Mouse (Mus musculus) stomach, postnatal 0 days (tissue): ENCODE measurements around the gene Csk. TPM values are rescaled to one million over a fixed set of nuclear protein-coding genes. Genes with fewer than 3 reads are reported as not detected.

Source experiments
- ATAC-seq: fragments of 200-750 bp; cut with Nextera tagmentation; 2 replicates; pipeline ENCODE4 v1.8.0; 2017; ENCODE audit not compliant: low FRiP score, low TSS enrichment
- DNase-seq: peaks from one replicate; pipeline ENCODE4 v3.0.0-alpha.2; 2016; ENCODE audit warnings: low spot score
- H3K27ac ChIP-seq: fragments of 300-500 bp; sonication (generic); replicated peaks from 2 replicates; pipeline ENCODE4 v1.5.1; 2014; ENCODE audit warnings: mild to moderate bottlenecking, control low read depth
- H3K27me3 ChIP-seq: fragments of 300-500 bp; sonication (generic); 2 replicates; pipeline ENCODE4 v1.6.1; 2014; ENCODE audit warnings: low read length; ENCODE audit not compliant: control insufficient read depth, insufficient read depth
- H3K36me3 ChIP-seq: fragments of 300-500 bp; sonication (generic); 2 replicates; pipeline ENCODE4 v1.6.1; 2014; ENCODE audit warnings: low read length, mixed read lengths; ENCODE audit not compliant: control insufficient read depth, insufficient read depth
- H3K4me1 ChIP-seq: fragments of 300-500 bp; sonication (generic); replicated peaks from 2 replicates; pipeline ENCODE4 v1.6.1; 2014; ENCODE audit warnings: antibody characterized with exemption; ENCODE audit not compliant: control insufficient read depth, insufficient read depth
- H3K4me2 ChIP-seq: fragments of 300-500 bp; sonication (generic); replicated peaks from 2 replicates; pipeline ENCODE4 v1.6.1; 2014; ENCODE audit warnings: low read depth, mild to moderate bottlenecking, control low read depth, moderate library complexity
- H3K4me3 ChIP-seq: fragments of 300-500 bp; sonication (generic); 2 replicates; pipeline ENCODE4 v1.5.1; 2014; ENCODE audit warnings: low read depth, low read length, control low read depth
- H3K9ac ChIP-seq: fragments of 300-500 bp; sonication (generic); 2 replicates; pipeline ENCODE4 v1.6.1; 2014; ENCODE audit warnings: mild to moderate bottlenecking, low read length, control low read depth, mixed read lengths
- H3K9me3 ChIP-seq: fragments of 300-500 bp; sonication (generic); 2 replicates; pipeline ENCODE4 v1.6.1; 2016; ENCODE audit warnings: low read length; ENCODE audit not compliant: control insufficient read depth
- CTCF ChIP-seq: IDR thresholded peaks from 2 replicates; pipeline ENCODE4 v1.5.1; 2016; ENCODE audit warnings: antibody characterized with exemption, low read depth, mild to moderate bottlenecking, moderate library complexity
- EP300 ChIP-seq: optimal IDR thresholded peaks from 2 replicates; pipeline ENCODE3; 2016; ENCODE audit warnings: antibody characterized with exemption
- WGBS: fragments of 180-500 bp; shearing (Covaris S2); extraction: QIAGEN DNeasy Blood & Tissue Kit; methylation state at CpG from one replicate; pipeline ENCODE4 v1.1.7; 2014; 5-methylcytosine and 5-hydroxymethylcytosine counted together
- polyA plus RNA-seq: library from polyadenylated mRNA; unstranded; fragments of >200 nt; fragmentation: Nextera tagmentation; extraction: Ambion mirVana; gene quantifications from 2 replicates; pipeline ENCODE4 v1.2.1, GENCODE M21; 2015

Csk gene
- polyA plus RNA-seq, 1 experiment from 2014 or later = 20.7 TPM

DNA sequence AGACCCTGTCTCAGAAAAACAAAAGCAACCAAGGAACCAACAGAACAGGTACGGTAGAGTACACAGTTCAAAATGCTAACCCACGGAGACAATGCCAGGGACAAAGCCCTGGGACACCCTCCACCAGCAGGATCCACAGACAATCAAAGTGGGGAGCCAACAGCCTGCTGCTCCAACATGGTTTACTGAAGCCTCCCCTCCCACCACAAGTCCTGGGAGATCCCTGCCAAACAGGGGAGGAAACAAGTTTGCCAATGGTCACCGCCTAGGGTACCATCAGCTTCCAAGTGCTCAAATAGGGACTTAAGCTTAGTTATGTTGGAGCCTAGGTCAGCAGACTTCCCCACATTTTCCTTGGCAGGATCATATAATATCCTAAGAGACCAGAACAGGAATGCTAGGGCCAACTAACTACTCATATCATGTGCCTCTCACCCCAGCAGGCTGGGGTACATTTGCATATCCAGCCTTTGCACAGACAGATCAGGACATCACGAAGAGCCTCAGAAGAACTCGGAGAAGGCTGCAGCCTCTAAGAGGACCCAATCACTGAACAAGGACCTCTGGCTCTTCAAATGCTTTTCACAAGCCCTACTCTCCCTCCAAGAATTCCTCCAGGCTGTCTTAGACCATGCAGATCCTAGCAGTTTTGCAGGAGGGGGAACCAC lies 13.6 kb downstream of the Csk start:
- Histone ChIP-seq H3K27me3 (no peaks in the 10 kb centered on the region), H3K36me3 (no peaks in the 10 kb centered on the region; the same call in 1 of the 2 replicates), H3K9ac (peak overlapping the region; percentile 47), H3K4me2 (peak overlapping the region; percentile 51), H3K4me1 (peaks cover 39% of the 10 kb centered on the region), H3K27ac (peak overlapping the region; percentile 90), H3K9me3 (no peaks in the 10 kb centered on the region), H3K4me3 (peak overlapping the region; percentile 4; the same call in 1 of the 2 replicates)
- TF ChIP-seq CTCF (no peak), EP300 (no peak)
- WGBS = 30% methylated on average over 5 of the region's 5 CpGs
- DNase-seq (no peak), ATAC-seq (no peak)

DNA sequence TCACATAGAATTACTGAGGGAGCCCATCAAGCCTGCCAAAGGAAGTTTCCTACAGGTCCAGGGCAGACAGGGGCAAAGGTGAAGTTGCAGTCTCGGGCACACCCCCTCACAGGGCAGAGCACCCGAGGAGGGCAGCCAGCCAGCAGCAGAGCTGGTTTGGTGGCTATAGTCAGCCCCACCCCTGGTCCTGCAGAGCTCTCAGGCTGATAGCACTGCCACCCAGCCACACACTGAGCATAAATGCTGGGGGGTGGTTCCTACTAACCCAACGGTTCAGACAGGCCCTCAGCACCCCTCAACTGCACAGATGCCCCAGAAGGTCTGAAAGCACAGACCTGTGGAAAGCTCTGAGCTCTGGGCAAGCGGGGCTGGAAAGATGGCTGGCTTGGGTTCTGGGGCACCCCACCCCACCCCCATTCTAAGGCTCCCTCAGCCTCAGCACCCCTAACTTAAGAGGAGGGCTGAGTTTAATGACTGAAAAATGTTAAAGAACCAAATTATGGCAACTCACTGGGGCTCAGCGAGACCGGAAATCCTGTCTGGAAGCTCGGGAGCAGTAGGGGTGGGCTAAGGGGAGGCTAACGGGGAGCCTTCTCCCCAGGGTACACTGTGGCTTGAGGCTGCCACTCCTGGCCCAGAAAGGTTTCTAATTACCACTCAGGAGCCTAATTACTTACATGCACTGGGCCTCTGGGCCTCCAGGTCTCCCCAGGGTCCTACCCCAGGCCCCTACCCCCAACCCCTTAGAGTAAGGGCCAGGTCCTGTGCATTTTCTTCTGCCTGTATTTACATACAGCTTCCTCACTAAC lies 14.6 kb downstream of the Csk start:
- TF ChIP-seq EP300 (no peak), CTCF (no peak)
- WGBS = 19% methylated on average over 8 of the region's 8 CpGs
- ATAC-seq (peak; percentile 90), DNase-seq (peak; percentile 95)
- Histone ChIP-seq H3K27me3 (no peaks in the 10 kb centered on the region), H3K4me1 (peaks cover 36% of the 10 kb centered on the region), H3K9ac (peak overlapping the region; percentile 47), H3K27ac (peak overlapping the region; percentile 90), H3K9me3 (no peaks in the 10 kb centered on the region), H3K36me3 (no peaks in the 10 kb centered on the region; the same call in 1 of the 2 replicates), H3K4me3 (no peak overlapping the region), H3K4me2 (peak overlapping the region; percentile 39)

DNA sequence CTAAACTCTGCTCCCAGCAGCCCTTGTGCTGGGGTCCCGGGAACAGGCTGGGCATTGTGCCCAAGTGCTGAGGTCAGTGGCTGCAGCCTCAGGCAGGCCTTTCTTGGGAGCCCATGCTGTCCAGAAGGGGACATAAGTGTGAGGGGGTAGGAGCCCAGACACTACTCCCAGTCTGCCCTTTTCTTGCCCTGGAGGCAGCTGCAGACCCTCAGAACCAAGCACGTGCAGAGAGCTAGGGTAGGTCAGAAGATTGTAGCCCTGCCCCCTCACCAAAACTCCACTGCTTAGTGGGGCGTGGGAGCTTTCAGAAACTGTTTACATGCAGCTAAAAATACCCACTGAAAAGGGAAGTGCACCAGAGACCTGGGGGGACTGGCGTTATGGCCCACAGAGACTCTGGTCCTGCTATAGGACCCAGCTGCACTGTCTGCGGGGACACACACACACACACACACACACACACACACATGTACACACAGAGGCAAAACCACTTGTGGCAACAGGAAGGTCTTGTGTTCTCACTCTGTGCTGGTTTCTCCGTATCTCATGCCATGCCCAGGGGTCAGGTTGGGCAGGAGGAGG lies 15.6 kb downstream of the Csk start:
- H3K4me1 ChIP-seq = peaks cover 33% of the 10 kb centered on the region
- H3K27me3 ChIP-seq = no peaks in the 10 kb centered on the region
- H3K27ac ChIP-seq = peak overlapping the region; percentile 90
- peak overlapping the region; percentile 47 for H3K9ac ChIP-seq
- H3K36me3 ChIP-seq = no peaks in the 10 kb centered on the region; the same call in 1 of the 2 replicates
- 9% methylated on average over 6 of the region's 6 CpGs for WGBS
- TF ChIP-seq EP300 = no peak
- TF ChIP-seq CTCF = no peak
- H3K9me3 ChIP-seq = no peaks in the 10 kb centered on the region
- DNase-seq = peak; percentile 64
- H3K4me3 ChIP-seq = 0 out of 2 replicates have a peak overlapping the region, but pooled peaks have one; percentile 0
- H3K4me2 ChIP-seq = peak overlapping the region; percentile 39
- peak; percentile 27 for ATAC-seq

DNA sequence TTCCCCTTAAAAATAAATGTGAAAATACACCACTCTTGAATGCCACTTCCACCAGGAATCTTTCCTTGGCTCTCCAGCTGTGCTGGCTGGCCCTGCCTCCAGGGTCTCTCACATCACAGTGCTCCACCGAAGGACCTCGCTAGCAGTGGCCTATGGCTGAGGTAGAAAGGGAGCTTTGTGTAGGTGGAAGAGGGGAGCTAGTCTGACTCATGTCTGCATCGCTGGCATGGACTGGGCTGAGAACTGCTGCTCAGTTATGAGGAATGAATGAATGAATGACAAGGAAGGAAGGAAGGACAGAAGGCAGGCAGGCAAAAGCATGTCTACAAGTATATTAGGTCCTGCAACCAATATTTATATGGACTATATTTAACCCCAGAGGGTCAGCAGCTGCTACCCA lies 16.2 kb downstream of the Csk start:
- no peak overlapping the region for H3K4me3 ChIP-seq
- no peaks in the 10 kb centered on the region for H3K9me3 ChIP-seq
- H3K27ac ChIP-seq = peak overlapping the region; percentile 90
- WGBS = 22% methylated on average over 3 of the region's 3 CpGs
- H3K27me3 ChIP-seq = no peaks in the 10 kb centered on the region
- no peaks in the 10 kb centered on the region for H3K36me3 ChIP-seq
- H3K9ac ChIP-seq = no peak overlapping the region
- ATAC-seq (no peak), DNase-seq (no peak)
- H3K4me1 ChIP-seq = peaks cover 32% of the 10 kb centered on the region
- no peak for TF ChIP-seq EP300
- TF ChIP-seq CTCF = no peak
- H3K4me2 ChIP-seq = peak overlapping the region; percentile 39; the same call in 1 of the 2 replicates

DNA sequence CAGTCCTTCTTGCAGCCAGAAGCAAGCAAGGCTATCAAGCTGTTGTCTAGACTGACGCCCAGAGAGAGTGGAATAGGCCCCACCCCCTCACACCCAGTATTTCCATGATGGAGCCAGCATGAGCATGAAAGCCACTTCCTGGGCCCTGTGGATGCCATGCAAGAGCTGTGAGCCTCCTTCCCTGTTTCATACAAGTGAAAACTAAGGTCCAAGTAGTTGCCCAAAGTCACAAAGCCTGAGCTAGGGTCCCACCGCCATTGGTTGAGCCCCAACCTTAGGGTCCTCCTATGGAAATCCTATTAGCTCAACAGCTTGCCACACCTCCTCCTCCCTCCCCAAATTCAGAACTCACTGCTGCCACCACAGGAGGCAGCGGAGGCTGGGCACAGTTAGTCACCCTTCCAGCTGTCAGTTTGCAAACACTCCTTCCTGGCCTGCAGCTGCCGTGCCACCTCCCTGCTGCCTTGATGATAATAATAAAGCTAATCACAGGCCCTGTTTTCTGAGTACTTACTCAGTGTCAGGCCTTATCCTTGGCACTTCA lies 19.9 kb downstream of the Csk start:
- Histone ChIP-seq H3K27me3 (no peaks in the 10 kb centered on the region), H3K9ac (0 out of 2 replicates have a peak overlapping the region, but pooled peaks have one; percentile 13), H3K4me3 (no peak overlapping the region), H3K36me3 (peaks cover 19% of the 10 kb centered on the region), H3K9me3 (no peaks in the 10 kb centered on the region), H3K4me2 (no peak overlapping the region), H3K4me1 (peaks cover 17% of the 10 kb centered on the region), H3K27ac (peak overlapping the region; percentile 40; the same call in 1 of the 2 replicates)
- WGBS = 31% methylated on average over 4 of the region's 4 CpGs
- DNase-seq = peak; percentile 71
- no peak for ATAC-seq
- TF ChIP-seq CTCF (peak; percentile 59), EP300 (no peak)
